Mouse (Mus musculus) T-helper 17 cell (primary cell): ENCODE measurements around the gene Prcd.

Experiments
- in situ Hi-C, 2 experiments: fragments of 300-600 bp; cut with MboI, MseI; formaldehyde crosslinking; loops; 1 replicate in 1 of 2; 2 replicates in 1 of 2; pipeline ENCODE4 v1.15.1; 2025; ENCODE audit warnings: high pct_unique_total_duplicates in 2 of 2

Prcd gene

GRCm38 (mm10) chr11:116647340-116647991, 5.9 kb upstream of the Prcd start:
- in situ Hi-C loops = loop anchor here (5.0 kb wide), 2 partner anchors 155 to 160 kb away; no protein-coding TSS in a partner anchor

- in situ Hi-C loops = loop anchor here (5.0 kb wide), 2 partner anchors 154 to 159 kb away; no protein-coding TSS in a partner anchor
Observed at GRCm38 (mm10) chr11:116648213-116648921, 5.0 kb upstream of the Prcd start.

- in situ Hi-C loops = loop anchor here (5.0 kb wide), 2 partner anchors 153 to 158 kb away; no protein-coding TSS in a partner anchor
Observed at GRCm38 (mm10) chr11:116648976-116649375, 4.4 kb upstream of the Prcd start.

GRCm38 (mm10) chr11:116649711-116650337, 3.5 kb upstream of the Prcd start:
- in situ Hi-C loops = loop anchor here (5.0 kb wide), 2 partner anchors 152 to 157 kb away; no protein-coding TSS in a partner anchor

GRCm38 (mm10) chr11:116650811-116651210, 2.5 kb upstream of the Prcd start:
- in situ Hi-C loops = no loop called here

- in situ Hi-C loops = no loop called here
Observed at GRCm38 (mm10) chr11:116651339-116651738, 2.0 kb upstream of the Prcd start.

- in situ Hi-C loops = no loop called here
Observed at GRCm38 (mm10) chr11:116652330-116653098, 820 bp upstream of the Prcd start.

GRCm38 (mm10) chr11:116653709-116654221, 431 bp downstream of the Prcd start:
- in situ Hi-C loops = no loop called here

GRCm38 (mm10) chr11:116654255-116654821, 1.0 kb downstream of the Prcd start, which contains the start of gene Cygb:
Gene Cygb (minus strand): TSS chr11:116654313.
- in situ Hi-C loops = no loop called here

GRCm38 (mm10) chr11:116656348-116657191, 3.2 kb downstream of the Prcd start:
- in situ Hi-C loops = no loop called here

- in situ Hi-C loops = no loop called here
Observed at GRCm38 (mm10) chr11:116657311-116658223, 4.2 kb downstream of the Prcd start.

GRCm38 (mm10) chr11:116658238-116658637, 4.9 kb downstream of the Prcd start:
- in situ Hi-C loops = no loop called here

GRCm38 (mm10) chr11:116659027-116659621, 5.8 kb downstream of the Prcd start:
- in situ Hi-C loops = no loop called here

GRCm38 (mm10) chr11:116660181-116660580, 6.8 kb downstream of the Prcd start:
- in situ Hi-C loops = no loop called here

- in situ Hi-C loops = no loop called here
Observed at GRCm38 (mm10) chr11:116661291-116661947, 8.1 kb downstream of the Prcd start.

- in situ Hi-C loops = no loop called here
Observed at GRCm38 (mm10) chr11:116661948-116662377, 8.6 kb downstream of the Prcd start.

- in situ Hi-C loops = no loop called here
Observed at GRCm38 (mm10) chr11:116665289-116665688, 12.0 kb downstream of the Prcd start.

GRCm38 (mm10) chr11:116666566-116666965, 13.2 kb downstream of the Prcd start:
- in situ Hi-C loops = no loop called here
